Mouse (Mus musculus) spleen, embryonic (tissue): Measurements from ENCODE around the gene Kcmf1.

Source experiments
- CTCF ChIA-PET: fragments of 350-600 bp; sonication (Branson Sonifier 250); formaldehyde crosslinking; loops from one replicate; lab custom pipeline; 2022; lab: Charles Lee

The Kcmf1 gene

DNA sequence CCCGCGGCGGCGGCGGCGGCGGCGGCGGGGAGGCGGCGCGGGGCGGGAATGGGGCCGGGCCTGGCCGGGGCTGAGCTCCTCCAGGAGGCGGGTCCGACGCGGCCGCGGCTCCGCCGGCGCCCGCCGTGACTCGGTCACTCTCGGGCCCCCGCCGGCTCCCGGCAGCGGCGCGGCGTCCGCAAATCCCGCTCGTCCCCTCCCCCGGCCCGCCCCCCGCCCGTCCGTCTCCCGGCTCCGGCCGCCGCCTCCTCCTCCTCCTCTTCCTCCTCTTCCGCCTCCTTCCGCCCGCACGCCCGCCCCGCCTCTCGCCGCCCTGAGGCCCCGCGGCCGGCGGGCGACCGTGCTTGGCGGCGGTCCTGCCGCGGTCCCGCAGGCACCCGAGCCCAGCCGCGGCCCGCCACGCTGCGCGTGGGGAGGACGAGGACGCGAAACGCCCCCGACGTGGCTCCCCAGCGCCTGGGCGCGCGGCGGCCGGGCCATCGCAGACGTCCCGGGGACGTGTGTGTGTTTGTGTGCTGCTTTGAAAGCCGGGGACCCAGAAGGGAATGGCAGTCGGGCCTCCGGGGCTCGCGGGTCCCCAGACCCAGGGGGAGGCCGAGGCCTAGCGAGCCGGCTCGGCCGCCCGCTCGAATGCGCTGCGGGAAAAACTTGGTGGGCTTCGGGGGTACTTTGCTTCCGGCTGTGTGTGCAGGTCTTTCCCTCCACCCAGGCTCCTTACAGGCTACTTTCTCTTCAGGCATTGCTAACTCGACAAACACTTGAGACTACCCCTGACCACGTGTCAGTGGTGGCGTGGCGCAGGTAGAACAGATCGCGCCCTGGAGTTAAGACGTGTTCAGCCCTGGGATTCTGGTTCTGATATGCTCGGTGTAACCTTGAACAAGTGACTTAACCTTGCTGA is at the start of gene Kcmf1:
Gene Kcmf1 (minus strand): TSS at position 199 of the 901 bp plus-strand sequence.
- CTCF ChIA-PET, result no interaction called here

DNA sequence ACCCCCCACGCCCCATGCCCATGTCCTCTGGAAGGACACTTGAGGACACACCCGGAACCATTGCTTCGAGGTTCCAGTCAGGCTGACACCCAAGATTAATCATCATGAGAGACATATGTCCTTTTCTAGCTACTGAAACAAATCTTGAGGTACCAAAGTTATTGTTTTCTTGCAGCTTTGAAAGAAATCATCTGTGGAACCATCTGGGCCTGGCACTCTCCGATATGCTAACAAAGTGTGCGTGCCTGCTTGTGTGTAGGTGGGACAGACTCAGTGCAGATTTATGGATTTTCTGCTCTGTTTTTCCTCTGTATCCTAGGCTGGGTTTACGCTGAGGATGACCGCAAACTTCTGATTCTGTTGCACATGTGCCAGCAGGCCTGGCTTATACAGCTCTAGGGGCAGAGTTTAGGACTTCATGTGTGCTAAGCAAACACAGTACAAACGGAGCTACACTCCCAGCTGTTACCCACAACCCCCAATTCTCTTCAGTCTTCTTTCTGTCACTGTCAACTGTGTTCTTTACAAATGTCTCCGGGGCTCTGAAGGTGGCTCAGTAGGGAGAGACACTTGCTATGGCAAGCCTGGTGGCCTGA is 49.5 kb upstream of the Kcmf1 start:
- CTCF ChIA-PET, result interaction anchor here (1.1 kb wide), 1 partner anchor 65 kb away, joined by 3 read pairs; no protein-coding TSS in a partner anchor

- CTCF ChIA-PET, result no interaction called here
These were observed 48.6 kb upstream of the Kcmf1 start for GRCm38 (mm10) chr6:72948392-72948791.

GRCm38 (mm10) chr6:72947960-72948359 is 48.2 kb upstream of the Kcmf1 start:
- CTCF ChIA-PET, result interaction anchor here (0.5 kb wide), 1 partner anchor 12 kb away, joined by 5 read pairs; no protein-coding TSS in a partner anchor

DNA sequence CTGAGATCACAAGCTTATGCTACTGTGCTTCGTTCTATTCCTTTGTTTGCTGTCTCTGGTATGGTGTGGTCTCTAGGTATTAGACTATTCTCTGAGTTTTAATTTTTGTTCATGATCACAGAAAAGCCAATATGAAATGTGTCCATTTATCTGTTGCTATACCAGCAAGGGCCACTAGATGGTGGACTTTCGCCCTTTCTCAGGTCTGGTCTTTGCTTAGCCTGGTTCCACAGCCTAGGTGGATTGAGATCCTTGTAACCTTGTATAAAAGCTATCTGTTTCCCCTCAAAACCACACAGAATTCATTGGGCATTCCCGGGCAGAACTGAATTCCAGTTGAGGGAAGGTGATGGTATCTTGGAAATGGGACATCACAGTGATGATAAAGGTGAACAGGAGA is 40.7 kb upstream of the Kcmf1 start:
- CTCF ChIA-PET, result interaction anchor here (0.6 to 1.9 kb wide), 4 partner anchors 31 to 79 kb away, joined by 3 to 6 read pairs (median 4); no protein-coding TSS in a partner anchor

DNA sequence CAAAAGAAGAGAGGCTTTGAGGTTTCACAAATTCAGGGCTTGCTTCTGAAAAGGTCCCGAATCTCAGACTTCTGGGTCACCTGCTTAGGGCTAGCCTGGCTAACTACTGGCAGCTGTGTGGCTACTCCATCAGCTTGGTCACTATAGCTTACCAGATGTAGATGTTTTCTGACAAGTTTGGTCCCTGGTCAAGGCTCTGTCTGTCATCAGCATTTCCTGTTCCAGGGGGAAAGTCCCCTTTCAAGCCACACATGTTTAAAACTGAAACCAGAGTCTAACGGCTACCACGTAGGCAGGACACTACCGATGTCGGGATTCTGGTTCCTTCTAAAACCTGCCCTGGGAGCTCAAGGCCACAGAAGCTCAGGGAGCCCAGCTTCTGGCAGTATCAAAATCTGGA is 38.1 kb upstream of the Kcmf1 start:
- CTCF ChIA-PET, result interaction anchor here (0.5 kb wide), 1 partner anchor 72 kb away, joined by 6 read pairs; no protein-coding TSS in a partner anchor

- CTCF ChIA-PET, result interaction anchor here (0.5 kb wide), 1 partner anchor 73 kb away, joined by 6 read pairs; no protein-coding TSS in a partner anchor
These were observed 37.7 kb upstream of the Kcmf1 start for GRCm38 (mm10) chr6:72937430-72937829.

GRCm38 (mm10) chr6:72932955-72933354 is 33.2 kb upstream of the Kcmf1 start:
- CTCF ChIA-PET, result no interaction called here

GRCm38 (mm10) chr6:72931533-72931932 is 31.8 kb upstream of the Kcmf1 start:
- CTCF ChIA-PET, result no interaction called here

- CTCF ChIA-PET, result no interaction called here
These were observed 30.1 kb upstream of the Kcmf1 start for GRCm38 (mm10) chr6:72929795-72930398.

DNA sequence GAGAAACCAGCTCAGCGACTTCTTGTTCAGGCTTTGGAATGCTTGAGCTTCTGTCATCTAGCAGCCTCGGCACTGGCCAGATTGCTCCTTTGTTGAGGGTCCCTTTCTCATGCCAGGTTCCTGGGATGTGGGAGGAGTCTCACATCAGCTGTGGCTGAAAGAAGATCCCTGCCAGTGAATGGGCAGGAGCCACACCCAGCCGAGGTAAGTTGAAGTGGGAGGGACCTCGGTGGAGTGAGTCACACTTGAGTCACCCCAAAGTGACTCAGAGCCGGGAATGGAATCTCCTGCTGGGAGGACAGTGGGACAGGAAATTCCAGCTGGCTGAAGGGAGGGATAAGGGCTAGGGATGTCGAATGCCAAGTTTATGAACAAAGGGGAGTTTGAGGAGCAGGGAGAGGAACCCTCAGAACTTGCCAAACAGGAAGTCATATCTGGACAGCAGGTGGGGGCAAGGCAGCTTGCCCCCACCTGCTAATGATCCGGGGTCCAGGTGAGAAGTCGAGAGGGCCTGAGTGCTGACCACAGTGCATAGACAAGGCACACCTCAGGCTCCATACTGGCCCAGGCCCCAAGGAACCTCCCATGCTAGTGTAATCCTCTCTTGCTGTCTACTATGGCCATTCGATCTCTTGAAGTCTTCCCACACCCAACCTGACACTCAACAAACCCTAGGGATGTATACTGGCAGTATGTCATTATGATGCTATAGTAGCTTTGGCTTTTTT is 27.1 kb upstream of the Kcmf1 start:
- CTCF ChIA-PET, result no interaction called here

DNA sequence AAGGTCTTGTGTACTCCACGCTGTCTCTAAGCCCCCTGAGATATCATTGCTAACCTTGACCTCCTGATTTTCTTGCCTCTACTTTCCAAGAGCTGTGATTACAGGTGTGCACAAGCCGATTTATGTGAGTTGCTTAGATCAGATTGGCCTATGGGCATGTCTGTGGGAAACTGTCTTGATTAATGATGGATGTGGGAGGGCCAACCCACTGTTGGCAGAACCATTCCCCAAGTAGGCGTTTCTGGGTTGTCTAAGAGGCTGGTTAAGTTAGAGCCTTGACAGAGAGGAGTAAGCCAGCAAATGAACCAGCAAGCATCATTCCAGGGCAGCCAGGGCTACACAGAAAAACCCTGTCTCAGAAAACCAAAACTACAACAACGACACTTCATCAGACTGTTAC is 26.3 kb upstream of the Kcmf1 start:
- CTCF ChIA-PET, result no interaction called here

- CTCF ChIA-PET, result interaction anchor here (0.6 kb wide), 1 partner anchor 21 kb away, joined by 4 read pairs; no protein-coding TSS in a partner anchor
These were observed 23.6 kb upstream of the Kcmf1 start for GRCm38 (mm10) chr6:72923381-72923780.

DNA sequence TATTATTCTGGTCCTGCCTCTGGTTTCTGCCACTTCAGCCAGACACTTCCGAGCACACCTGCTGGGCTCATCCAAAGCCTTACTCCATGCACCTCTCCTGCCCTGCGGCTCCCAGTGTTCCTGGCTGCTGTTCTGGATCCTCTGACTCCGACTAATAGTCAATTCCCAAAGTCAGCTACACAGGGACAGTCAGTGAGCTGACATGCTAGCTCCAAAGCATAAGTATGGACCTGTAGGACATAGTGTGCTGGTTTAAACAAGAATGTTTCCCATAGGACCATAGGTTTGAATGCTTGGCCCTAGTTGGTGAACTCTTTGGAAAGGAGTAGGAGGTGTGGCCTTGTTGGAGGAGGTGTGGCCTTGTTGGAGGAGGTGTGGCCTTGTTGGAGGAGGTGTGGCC is 21.3 kb upstream of the Kcmf1 start:
- CTCF ChIA-PET, result no interaction called here

DNA sequence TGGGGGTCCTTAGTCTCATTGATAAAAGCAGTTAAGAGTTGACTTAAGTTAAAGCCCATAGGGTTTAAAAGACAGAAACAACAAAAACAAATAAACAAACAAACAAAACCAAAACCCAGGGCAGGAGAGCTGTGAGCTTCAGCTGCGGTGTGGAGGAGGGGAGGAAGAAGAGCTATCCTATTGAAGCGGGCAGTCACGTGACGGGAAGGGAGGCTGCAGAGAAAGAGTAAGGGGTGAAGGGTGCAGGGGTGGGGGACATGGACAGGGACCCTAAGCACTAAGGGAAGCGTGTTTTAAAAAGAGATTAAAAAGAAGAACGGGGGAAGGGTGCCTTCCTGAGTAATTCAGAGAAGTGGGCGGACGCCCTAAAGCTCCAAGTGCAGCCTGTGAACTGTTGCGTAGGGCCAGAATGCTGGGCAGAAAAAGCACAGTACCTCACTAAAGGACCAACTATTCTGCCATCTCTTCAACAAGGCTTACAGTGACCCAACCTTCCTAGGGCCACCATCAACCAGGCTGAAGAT is 18.8 kb upstream of the Kcmf1 start:
- CTCF ChIA-PET, result no interaction called here

- CTCF ChIA-PET, result interaction anchor here (0.7 kb wide), 2 partner anchors 12 to 13 kb away, joined by 4 to 7 read pairs; no protein-coding TSS in a partner anchor
These were observed 16.6 kb upstream of the Kcmf1 start for GRCm38 (mm10) chr6:72916330-72916729.

GRCm38 (mm10) chr6:72914087-72914749 is 14.4 kb upstream of the Kcmf1 start:
- CTCF ChIA-PET, result no interaction called here

GRCm38 (mm10) chr6:72911261-72911660 is 11.5 kb upstream of the Kcmf1 start:
- CTCF ChIA-PET, result no interaction called here

GRCm38 (mm10) chr6:72902254-72902990 is 2.6 kb upstream of the Kcmf1 start:
- CTCF ChIA-PET, result interaction anchor here (0.5 to 0.6 kb wide), 3 partner anchors 14 to 158 kb away, joined by 3 to 4 read pairs (median 4); no protein-coding TSS in a partner anchor
